Mouse (Mus musculus) gastrocnemius, postnatal 25 days (tissue): Measurements from ENCODE around the gene Galnt16. TPM values are rescaled to one million over a fixed set of nuclear protein-coding genes. Genes with fewer than 3 reads are reported as not detected.

Experiments used
- DNase-seq: peaks from one replicate; pipeline ENCODE4 v3.0.0; 2022
- total RNA-seq, 2 experiments: library from RNA; stranded (reverse); gene quantifications; 1 replicate in 1 of 2; 2 replicates in 1 of 2; pipeline ENCODE4 v1.2.3; 2021

Gene Galnt16
- total RNA-seq, 2 experiments from 2014 or later: 3.9 to 6.0 TPM

- no peak for DNase-seq
Measured at GRCm38 (mm10) chr12:80668391-80668790, 150.3 kb downstream of the Galnt16 start.

DNA sequence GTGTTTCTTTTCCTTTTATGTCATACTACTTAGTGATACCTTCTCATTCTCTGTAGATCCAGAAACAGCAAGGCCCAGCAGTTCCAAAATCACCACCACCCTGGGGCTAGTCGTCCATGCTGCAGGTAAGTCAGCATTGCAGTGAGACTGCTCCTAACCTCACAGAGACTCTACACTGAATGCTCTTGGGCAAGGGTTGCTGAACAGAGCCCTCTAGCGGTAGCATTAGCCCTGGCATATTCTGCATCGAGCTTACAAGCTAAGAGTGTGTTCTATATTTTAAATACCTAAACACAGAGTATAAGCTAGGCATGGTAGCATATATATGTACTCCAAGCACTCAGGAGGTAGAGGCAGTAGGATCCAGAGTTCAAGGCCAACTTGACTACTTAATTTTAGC is 155.1 kb downstream of the Galnt16 start:
- no peak for DNase-seq

Other genes starting within 250 kb of the Galnt16 start
- 10 to 100 TPM; 30.5 to 30.6 TPM for gene Dcaf5, start 81.7 kb upstream of the Galnt16 start, total RNA-seq
- gene Exd2, start 55.2 kb upstream of the Galnt16 start, total RNA-seq: 10 to 100 TPM; 34.1 to 39.5 TPM
- gene Slc39a9, start 125.6 kb downstream of the Galnt16 start, total RNA-seq: 1 to 10 TPM; 7.6 to 8.5 TPM
- gene Erh, start 126.1 kb downstream of the Galnt16 start, total RNA-seq: 10 to 100 TPM; 15.3 to 20.4 TPM
- not detected for gene Plekhd1, start 174.3 kb downstream of the Galnt16 start, total RNA-seq
- gene Ccdc177, start 242.4 kb downstream of the Galnt16 start, total RNA-seq: not detected